Mouse (Mus musculus): ENCODE results near the gene Sbno1.

Gene Sbno1

GRCm38 (mm10) chr5:124444208-124444607 is 18.4 kb upstream of the Sbno1 start:
- DNase-seq (ENCODE audit: low read depth) = no peak

GRCm38 (mm10) chr5:124442628-124443027 is 16.8 kb upstream of the Sbno1 start:
- no peak for DNase-seq (ENCODE audit: low read depth)

GRCm38 (mm10) chr5:124440094-124440701 is 14.4 kb upstream of the Sbno1 start:
- DNase-seq (ENCODE audit: low read depth) = no peak

- DNase-seq (ENCODE audit: low read depth) = peak; percentile 94
These were observed 13.8 kb upstream of the Sbno1 start, which contains the start of gene Kmt5a for GRCm38 (mm10) chr5:124439447-124440093. Gene Kmt5a, plus strand, starts transcription at chr5:124439930.

GRCm38 (mm10) chr5:124438746-124439145 is 12.9 kb upstream of the Sbno1 start:
- DNase-seq (ENCODE audit: low read depth) = no peak

GRCm38 (mm10) chr5:124438229-124438628 is 12.4 kb upstream of the Sbno1 start:
- no peak for DNase-seq (ENCODE audit: low read depth)

- DNase-seq (ENCODE audit: low read depth) = no peak
These were observed 7.2 kb upstream of the Sbno1 start for GRCm38 (mm10) chr5:124433048-124433447.

GRCm38 (mm10) chr5:124432398-124433012 is 6.7 kb upstream of the Sbno1 start:
- no peak for DNase-seq (ENCODE audit: low read depth)

- DNase-seq (ENCODE audit: low read depth) = no peak
These were observed 772 bp upstream of the Sbno1 start for GRCm38 (mm10) chr5:124426475-124427071.

GRCm38 (mm10) chr5:124424723-124425411 is 934 bp downstream of the Sbno1 start:
- DNase-seq (ENCODE audit: low read depth) = no peak

GRCm38 (mm10) chr5:124424200-124424722 is 1.5 kb downstream of the Sbno1 start:
- DNase-seq (ENCODE audit: low read depth) = no peak

GRCm38 (mm10) chr5:124421786-124422185 is 4.0 kb downstream of the Sbno1 start:
- no peak for DNase-seq (ENCODE audit: low read depth)

GRCm38 (mm10) chr5:124418903-124419302 is 6.9 kb downstream of the Sbno1 start:
- no peak for DNase-seq (ENCODE audit: low read depth)

- peak; percentile 34 for DNase-seq (ENCODE audit: low read depth)
These were observed 13.6 kb downstream of the Sbno1 start for GRCm38 (mm10) chr5:124412163-124412562.

GRCm38 (mm10) chr5:124410808-124411207 is 15.0 kb downstream of the Sbno1 start:
- DNase-seq (ENCODE audit: low read depth) = no peak

GRCm38 (mm10) chr5:124393726-124394125 is 32.1 kb downstream of the Sbno1 start:
- DNase-seq (ENCODE audit: low read depth) = no peak

- no peak for DNase-seq (ENCODE audit: low read depth)
These were observed 33.4 kb downstream of the Sbno1 start for GRCm38 (mm10) chr5:124392412-124392811.

- peak; percentile 14 for DNase-seq (ENCODE audit: low read depth)
These were observed 37.9 kb downstream of the Sbno1 start for GRCm38 (mm10) chr5:124387932-124388331.

- DNase-seq (ENCODE audit: low read depth) = no peak
These were observed 45.7 kb downstream of the Sbno1 start for GRCm38 (mm10) chr5:124380121-124380520.

GRCm38 (mm10) chr5:124377149-124377548 is 48.7 kb downstream of the Sbno1 start:
- DNase-seq (ENCODE audit: low read depth) = no peak

- no peak for DNase-seq (ENCODE audit: low read depth)
These were observed 49.4 kb downstream of the Sbno1 start for GRCm38 (mm10) chr5:124376401-124376800.

GRCm38 (mm10) chr5:124374298-124374697 is 51.5 kb downstream of the Sbno1 start:
- DNase-seq (ENCODE audit: low read depth) = no peak
